Mouse (Mus musculus) megakaryocyte, embryonic 14.5 days (primary cell): Measurements from ENCODE around the gene Iqcf3. TPM values are rescaled to one million over a fixed set of nuclear protein-coding genes. Genes with fewer than 3 reads are reported as not detected.

Experiments used
- H3K27me3 ChIP-seq: replicated peaks from 2 replicates; pipeline ENCODE3; 2012; ENCODE audit warnings: inconsistent platforms
- H3K36me3 ChIP-seq: replicated peaks from 2 replicates; pipeline ENCODE3; 2012; ENCODE audit warnings: low read length, inconsistent platforms, mixed read lengths
- H3K4me1 ChIP-seq: 2 replicates; pipeline ENCODE4 v1.6.1; 2012; ENCODE audit warnings: inconsistent platforms
- H3K4me3 ChIP-seq: replicated peaks from 2 replicates; pipeline ENCODE3; 2012; ENCODE audit warnings: moderate library complexity, mild to moderate bottlenecking, inconsistent platforms
- H3K9me3 ChIP-seq: 2 replicates; pipeline ENCODE4 v1.6.1; 2012; ENCODE audit warnings: inconsistent platforms
- FLI1 ChIP-seq: IDR thresholded peaks from 2 replicates; pipeline ENCODE4 v1.6.1; 2012; ENCODE audit warnings: low read length, inconsistent platforms, mixed read lengths
- GATA1 ChIP-seq: IDR thresholded peaks from 3 replicates; pipeline ENCODE4 v1.6.1; 2012; ENCODE audit warnings: mixed read lengths, low read length, inconsistent platforms, borderline replicate concordance
- polyA plus RNA-seq: library from polyadenylated mRNA; stranded (reverse); fragments of >175 nt; gene quantifications from 2 replicates; pipeline ENCODE4 v1.2.3, GENCODE M21; 2012; ENCODE audit warnings: low replicate concordance; ENCODE audit not compliant: insufficient read depth

Gene Iqcf3
- polyA plus RNA-seq, 1 experiment = not detected

- Histone ChIP-seq H3K9me3 (peaks cover 10% of the 10 kb centered on the region), H3K4me1 (peaks cover 19% of the 10 kb centered on the region), H3K27me3 (peaks cover 76% of the 10 kb centered on the region), H3K4me3 (no peak within 1 kb of the TSS), H3K36me3 (no peaks in the 10 kb centered on the region)
- no peak for TF ChIP-seq FLI1
- TF ChIP-seq GATA1 = no peak
Observed at GRCm38 (mm10) chr9:106570896-106571295, 9.5 kb upstream of the Iqcf3 start, which contains the start of gene Iqcf4. TSS of gene Iqcf4 (minus strand) at chr9:106570996.

GRCm38 (mm10) chr9:106566437-106566836 lies 5.0 kb upstream of the Iqcf3 start:
- TF ChIP-seq GATA1 (no peak), FLI1 (no peak)
- H3K4me1 ChIP-seq = peaks cover 5% of the 10 kb centered on the region

GRCm38 (mm10) chr9:106564025-106564424 lies 2.6 kb upstream of the Iqcf3 start:
- Histone ChIP-seq H3K27me3 (peaks cover 74% of the 10 kb centered on the region), H3K4me1 (peaks cover 5% of the 10 kb centered on the region), H3K4me3 (no peak overlapping the region), H3K9me3 (no peaks in the 10 kb centered on the region; the same call in 1 of the 2 replicates), H3K36me3 (no peaks in the 10 kb centered on the region)
- no peak for TF ChIP-seq GATA1
- no peak for TF ChIP-seq FLI1

More at GRCm38 (mm10) chr9:106566437-106566836, 5.0 kb upstream of the Iqcf3 start:
- Histone ChIP-seq H3K4me3 (peak overlapping the region; percentile 64), H3K9me3 (no peaks in the 10 kb centered on the region; the same call in 1 of the 2 replicates), H3K36me3 (no peaks in the 10 kb centered on the region), H3K27me3 (peaks cover 82% of the 10 kb centered on the region)

- H3K4me3 ChIP-seq = no peak overlapping the region
- peaks cover 5% of the 10 kb centered on the region for H3K4me1 ChIP-seq
- H3K9me3 ChIP-seq = no peaks in the 10 kb centered on the region; the same call in 1 of the 2 replicates
- no peak for TF ChIP-seq FLI1
- no peak for TF ChIP-seq GATA1
- no peaks in the 10 kb centered on the region for H3K36me3 ChIP-seq
- H3K27me3 ChIP-seq = peaks cover 61% of the 10 kb centered on the region
Observed at GRCm38 (mm10) chr9:106562291-106562690, 860 bp upstream of the Iqcf3 start.

GRCm38 (mm10) chr9:106534975-106535374 lies 26.5 kb downstream of the Iqcf3 start:
- Histone ChIP-seq H3K4me1 (peaks cover 8% of the 10 kb centered on the region), H3K36me3 (no peaks in the 10 kb centered on the region), H3K27me3 (no peaks in the 10 kb centered on the region), H3K4me3 (no peak overlapping the region), H3K9me3 (peaks cover 8% of the 10 kb centered on the region)
- TF ChIP-seq FLI1 (no peak), GATA1 (no peak)

GRCm38 (mm10) chr9:106534296-106534695 lies 27.1 kb downstream of the Iqcf3 start:
- Histone ChIP-seq H3K27me3 (peaks cover under 1% of the 10 kb centered on the region), H3K4me1 (peaks cover 9% of the 10 kb centered on the region), H3K9me3 (0 out of 2 replicates have a peak, but pooled peaks cover 5% of the 10 kb centered on the region), H3K4me3 (no peak overlapping the region), H3K36me3 (no peaks in the 10 kb centered on the region)
- TF ChIP-seq GATA1 (no peak), FLI1 (no peak)

GRCm38 (mm10) chr9:106531833-106532232 lies 29.6 kb downstream of the Iqcf3 start:
- H3K9me3 ChIP-seq = 0 out of 2 replicates have a peak, but pooled peaks cover 5% of the 10 kb centered on the region
- H3K4me1 ChIP-seq = peaks cover 18% of the 10 kb centered on the region
- peaks cover 10% of the 10 kb centered on the region for H3K27me3 ChIP-seq
- no peaks in the 10 kb centered on the region for H3K36me3 ChIP-seq
- no peak for TF ChIP-seq GATA1
- no peak for TF ChIP-seq FLI1
- no peak overlapping the region for H3K4me3 ChIP-seq

- Histone ChIP-seq H3K36me3 (peaks cover 3% of the 10 kb centered on the region), H3K9me3 (no peaks in the 10 kb centered on the region), H3K27me3 (peaks cover 5% of the 10 kb centered on the region), H3K4me3 (peak overlapping the region; percentile 67), H3K4me1 (peaks cover 36% of the 10 kb centered on the region)
- TF ChIP-seq FLI1 = no peak
- no peak for TF ChIP-seq GATA1
Observed at GRCm38 (mm10) chr9:106519909-106520308, 41.5 kb downstream of the Iqcf3 start.

- TF ChIP-seq GATA1 (no peak), FLI1 (no peak)
- Histone ChIP-seq H3K4me3 (no peak overlapping the region), H3K27me3 (peaks cover 4% of the 10 kb centered on the region), H3K9me3 (no peaks in the 10 kb centered on the region), H3K4me1 (peaks cover 36% of the 10 kb centered on the region), H3K36me3 (peaks cover 3% of the 10 kb centered on the region)
Observed at GRCm38 (mm10) chr9:106519433-106519832, 42.0 kb downstream of the Iqcf3 start.

- peaks cover 4% of the 10 kb centered on the region for H3K27me3 ChIP-seq
- peaks cover 48% of the 10 kb centered on the region for H3K4me1 ChIP-seq
- peaks cover 3% of the 10 kb centered on the region for H3K36me3 ChIP-seq
- TF ChIP-seq GATA1 (no peak), FLI1 (no peak)
- H3K9me3 ChIP-seq = no peaks in the 10 kb centered on the region
- no peak within 1 kb of the TSS for H3K4me3 ChIP-seq
Observed at GRCm38 (mm10) chr9:106514273-106514672, 47.2 kb downstream of the Iqcf3 start, which contains the start of gene Iqcf5. TSS of gene Iqcf5 (plus strand) at chr9:106514573.
